Mouse (Mus musculus): ENCODE data around the gene Pitpnm2. TPM values are rescaled to one million over a fixed set of nuclear protein-coding genes. Genes with fewer than 3 reads are reported as not detected.
"Not testable (repeated sequence)": the region's sequence is repeated elsewhere in the genome, so short reads cannot be mapped to it uniquely, and the experiment has no call there.

The Pitpnm2 gene
- 5.1 and 5.2 TPM in 2 replicates for polyA plus RNA-seq (2015; fragmentation: Nextera tagmentation; extraction: Ambion mirVana)

GRCm38 (mm10) chr5:124249614-124250591 is at the start of gene Pitpnm2:
Gene Pitpnm2, minus strand, starts transcription at chr5:124249760.
- ATAC-seq (ENCODE audit: insufficient read depth, low FRiP score, low read depth), result peak; percentile 76; the same call in 1 of the 2 replicates
- WGBS, result 1% methylated on average over 64 of the region's 90 CpGs
- Histone ChIP-seq H3K4me1 (peaks cover 25% of the 10 kb centered on the region), H3K9ac (peak within 1 kb of the TSS; percentile 71), H3K9me3 (no peaks in the 10 kb centered on the region), H3K27me3 (replicated peaks) (no peaks in the 10 kb centered on the region), H3K4me3 (replicated peaks) (peak within 1 kb of the TSS; percentile 73), H3K27ac (peak within 1 kb of the TSS; percentile 75), H3K4me2 (peak within 1 kb of the TSS; percentile 86), H3K36me3 (0 out of 2 replicates have a peak, but pooled peaks cover 1% of the 10 kb centered on the region)

- H3K9ac ChIP-seq; H3K27ac ChIP-seq; H3K4me3 ChIP-seq (replicated peaks); ATAC-seq (ENCODE audit: insufficient read depth, low FRiP score, low read depth); H3K27me3 ChIP-seq (replicated peaks); H3K9me3 ChIP-seq; H3K4me1 ChIP-seq; H3K4me2 ChIP-seq: not testable (repeated sequence)
- H3K36me3 ChIP-seq, result peaks cover 26% of the 10 kb centered on the region
- WGBS, result 57% methylated on average over 4 of the region's 4 CpGs
Observed at GRCm38 (mm10) chr5:124299307-124299706, 49.7 kb upstream of the Pitpnm2 start.

- H3K4me3 ChIP-seq (replicated peaks), result no peak overlapping the region
- WGBS, result 93% methylated on average over 4 of the region's 4 CpGs
- peaks cover 29% of the 10 kb centered on the region for H3K36me3 ChIP-seq
- H3K9me3 ChIP-seq, result no peaks in the 10 kb centered on the region
- H3K4me2 ChIP-seq, result no peak overlapping the region
- H3K4me1 ChIP-seq, result no peaks in the 10 kb centered on the region
- H3K27ac ChIP-seq, result no peak overlapping the region
- no peaks in the 10 kb centered on the region for H3K27me3 ChIP-seq (replicated peaks)
- ATAC-seq (ENCODE audit: insufficient read depth, low FRiP score, low read depth), result no peak
- H3K9ac ChIP-seq, result no peak overlapping the region
Observed at GRCm38 (mm10) chr5:124296475-124296874, 46.9 kb upstream of the Pitpnm2 start.

- no peak overlapping the region for H3K27ac ChIP-seq
- H3K9me3 ChIP-seq, result no peaks in the 10 kb centered on the region
- ATAC-seq (ENCODE audit: insufficient read depth, low FRiP score, low read depth), result no peak
- H3K4me3 ChIP-seq (replicated peaks), result no peak overlapping the region
- no peaks in the 10 kb centered on the region for H3K4me1 ChIP-seq
- H3K9ac ChIP-seq, result no peak overlapping the region
- no peaks in the 10 kb centered on the region for H3K27me3 ChIP-seq (replicated peaks)
- 94% methylated on average over 5 of the region's 5 CpGs for WGBS
- peaks cover 42% of the 10 kb centered on the region for H3K36me3 ChIP-seq
- H3K4me2 ChIP-seq, result no peak overlapping the region
Observed at GRCm38 (mm10) chr5:124293967-124294366, 44.4 kb upstream of the Pitpnm2 start.

- Histone ChIP-seq H3K4me2 (no peak overlapping the region), H3K27me3 (replicated peaks) (no peaks in the 10 kb centered on the region), H3K36me3 (peaks cover 31% of the 10 kb centered on the region), H3K9ac (no peak overlapping the region), H3K27ac (no peak overlapping the region), H3K4me1 (no peaks in the 10 kb centered on the region), H3K4me3 (replicated peaks) (no peak overlapping the region), H3K9me3 (no peaks in the 10 kb centered on the region)
- WGBS, result 91% methylated on average over 4 of the region's 4 CpGs
- ATAC-seq (ENCODE audit: insufficient read depth, low FRiP score, low read depth), result no peak
Observed at GRCm38 (mm10) chr5:124290216-124290615, 40.7 kb upstream of the Pitpnm2 start.

- 91% methylated on average over 6 of the region's 6 CpGs for WGBS
- Histone ChIP-seq H3K9ac (no peak overlapping the region), H3K4me2 (no peak overlapping the region), H3K4me1 (no peaks in the 10 kb centered on the region), H3K9me3 (no peaks in the 10 kb centered on the region), H3K27me3 (replicated peaks) (no peaks in the 10 kb centered on the region), H3K4me3 (replicated peaks) (no peak overlapping the region), H3K36me3 (peaks cover 31% of the 10 kb centered on the region), H3K27ac (no peak overlapping the region)
- ATAC-seq (ENCODE audit: insufficient read depth, low FRiP score, low read depth), result no peak
Observed at GRCm38 (mm10) chr5:124287616-124288247, 38.2 kb upstream of the Pitpnm2 start.

- H3K36me3 ChIP-seq, result peaks cover 19% of the 10 kb centered on the region
- 67% methylated on average over 3 of the region's 3 CpGs for WGBS
- no peak for ATAC-seq (ENCODE audit: insufficient read depth, low FRiP score, low read depth)
Observed at GRCm38 (mm10) chr5:124284330-124284729, 34.8 kb upstream of the Pitpnm2 start.

GRCm38 (mm10) chr5:124282854-124283253 is 33.3 kb upstream of the Pitpnm2 start:
- H3K4me1 ChIP-seq, result no peaks in the 10 kb centered on the region
- 83% methylated on average over 2 of the region's 2 CpGs for WGBS
- no peak for ATAC-seq (ENCODE audit: insufficient read depth, low FRiP score, low read depth)
- no peaks in the 10 kb centered on the region for H3K27me3 ChIP-seq (replicated peaks)
- no peak overlapping the region for H3K4me2 ChIP-seq
- no peak overlapping the region for H3K4me3 ChIP-seq (replicated peaks)
- peaks cover 14% of the 10 kb centered on the region for H3K36me3 ChIP-seq
- no peaks in the 10 kb centered on the region for H3K9me3 ChIP-seq
- H3K9ac ChIP-seq, result no peak overlapping the region
- H3K27ac ChIP-seq, result no peak overlapping the region

More at GRCm38 (mm10) chr5:124284330-124284729, 34.8 kb upstream of the Pitpnm2 start:
- Histone ChIP-seq H3K9ac (no peak overlapping the region), H3K27ac (no peak overlapping the region), H3K4me3 (replicated peaks) (no peak overlapping the region), H3K9me3 (no peaks in the 10 kb centered on the region), H3K27me3 (replicated peaks) (no peaks in the 10 kb centered on the region), H3K4me2 (no peak overlapping the region), H3K4me1 (no peaks in the 10 kb centered on the region)

- no peak overlapping the region for H3K4me2 ChIP-seq
- WGBS, result 88% methylated on average over 5 of the region's 5 CpGs
- no peak overlapping the region for H3K9ac ChIP-seq
- no peaks in the 10 kb centered on the region for H3K4me1 ChIP-seq
- ATAC-seq (ENCODE audit: insufficient read depth, low FRiP score, low read depth), result no peak
- H3K9me3 ChIP-seq, result no peaks in the 10 kb centered on the region
- no peak overlapping the region for H3K4me3 ChIP-seq (replicated peaks)
- H3K27ac ChIP-seq, result no peak overlapping the region
- no peaks in the 10 kb centered on the region for H3K36me3 ChIP-seq
- no peaks in the 10 kb centered on the region for H3K27me3 ChIP-seq (replicated peaks)
Observed at GRCm38 (mm10) chr5:124270226-124270625, 20.7 kb upstream of the Pitpnm2 start.

GRCm38 (mm10) chr5:124269661-124270060 is 20.1 kb upstream of the Pitpnm2 start:
- WGBS, result 84% methylated on average over 11 of the region's 11 CpGs
- no peak for ATAC-seq (ENCODE audit: insufficient read depth, low FRiP score, low read depth)
- no peak overlapping the region for H3K4me2 ChIP-seq
- H3K4me3 ChIP-seq (replicated peaks), result no peak overlapping the region
- H3K36me3 ChIP-seq, result no peaks in the 10 kb centered on the region
- H3K9ac ChIP-seq, result no peak overlapping the region
- H3K9me3 ChIP-seq, result no peaks in the 10 kb centered on the region
- H3K4me1 ChIP-seq, result no peaks in the 10 kb centered on the region
- no peak overlapping the region for H3K27ac ChIP-seq
- H3K27me3 ChIP-seq (replicated peaks), result no peaks in the 10 kb centered on the region

- no peaks in the 10 kb centered on the region for H3K9me3 ChIP-seq
- no peak for ATAC-seq (ENCODE audit: insufficient read depth, low FRiP score, low read depth)
- H3K36me3 ChIP-seq, result no peaks in the 10 kb centered on the region
- no peak overlapping the region for H3K4me3 ChIP-seq (replicated peaks)
- 68% methylated on average over 6 of the region's 6 CpGs for WGBS
- H3K4me2 ChIP-seq, result no peak overlapping the region
- no peak overlapping the region for H3K27ac ChIP-seq
- H3K9ac ChIP-seq, result no peak overlapping the region
- no peaks in the 10 kb centered on the region for H3K4me1 ChIP-seq
- H3K27me3 ChIP-seq (replicated peaks), result no peaks in the 10 kb centered on the region
Observed at GRCm38 (mm10) chr5:124267652-124268051, 18.1 kb upstream of the Pitpnm2 start.

- H3K27me3 ChIP-seq (replicated peaks), result no peaks in the 10 kb centered on the region
- no peaks in the 10 kb centered on the region for H3K9me3 ChIP-seq
- 80% methylated on average over 6 of the region's 6 CpGs for WGBS
- no peak overlapping the region for H3K27ac ChIP-seq
- no peak for ATAC-seq (ENCODE audit: insufficient read depth, low FRiP score, low read depth)
- H3K4me3 ChIP-seq (replicated peaks), result no peak overlapping the region
- no peak overlapping the region for H3K4me2 ChIP-seq
- no peak overlapping the region for H3K9ac ChIP-seq
- H3K4me1 ChIP-seq, result no peaks in the 10 kb centered on the region
- no peaks in the 10 kb centered on the region for H3K36me3 ChIP-seq
Observed at GRCm38 (mm10) chr5:124266821-124267220, 17.3 kb upstream of the Pitpnm2 start.
